Mouse (Mus musculus) embryo, embryonic 11 days (tissue): Measurements from ENCODE around the gene Ppm1d.
A peak's percentile ranks its signal among the peaks of the same experiment; 100 is the strongest.

Source experiments
- DNase-seq: peaks from one replicate; pipeline ENCODE4 v3.0.0-alpha.2; 2015

Ppm1d gene

GRCm38 (mm10) chr11:85329167-85329894 lies 18.3 kb downstream of the Ppm1d start:
- DNase-seq, result no peak

- DNase-seq, result peak; percentile 44
Measured at GRCm38 (mm10) chr11:85334778-85335177, 23.7 kb downstream of the Ppm1d start.

GRCm38 (mm10) chr11:85339173-85339831 lies 28.3 kb downstream of the Ppm1d start:
- DNase-seq, result no peak

- DNase-seq, result no peak
Measured at GRCm38 (mm10) chr11:85340070-85340616, 29.1 kb downstream of the Ppm1d start.

- DNase-seq, result peak; percentile 99
Measured at GRCm38 (mm10) chr11:85352539-85353380, 41.7 kb downstream of the Ppm1d start, which contains the start of gene Bcas3. TSS of gene Bcas3 (plus strand) at chr11:85353167.

- DNase-seq, result no peak
Measured at GRCm38 (mm10) chr11:85353819-85354218, 42.8 kb downstream of the Ppm1d start.

GRCm38 (mm10) chr11:85359641-85360040 lies 48.6 kb downstream of the Ppm1d start:
- no peak for DNase-seq

- no peak for DNase-seq
Measured at GRCm38 (mm10) chr11:85361621-85362020, 50.6 kb downstream of the Ppm1d start.

GRCm38 (mm10) chr11:85366168-85366567 lies 55.1 kb downstream of the Ppm1d start:
- no peak for DNase-seq

GRCm38 (mm10) chr11:85367823-85368222 lies 56.8 kb downstream of the Ppm1d start:
- DNase-seq, result no peak

- DNase-seq, result no peak
Measured at GRCm38 (mm10) chr11:85379091-85379490, 68.0 kb downstream of the Ppm1d start.

GRCm38 (mm10) chr11:85380046-85380445 lies 69.0 kb downstream of the Ppm1d start:
- no peak for DNase-seq

GRCm38 (mm10) chr11:85382055-85382454 lies 71.0 kb downstream of the Ppm1d start:
- peak; percentile 78 for DNase-seq

GRCm38 (mm10) chr11:85383975-85384821 lies 73.2 kb downstream of the Ppm1d start:
- DNase-seq, result no peak

- DNase-seq, result peak; percentile 60
Measured at GRCm38 (mm10) chr11:85392179-85392863, 81.3 kb downstream of the Ppm1d start.

- DNase-seq, result peak; percentile 17
Measured at GRCm38 (mm10) chr11:85392864-85393220, 81.8 kb downstream of the Ppm1d start.

GRCm38 (mm10) chr11:85393990-85394389 lies 82.9 kb downstream of the Ppm1d start:
- DNase-seq, result peak; percentile 38

- DNase-seq, result peak; percentile 18
Measured at GRCm38 (mm10) chr11:85395361-85395760, 84.3 kb downstream of the Ppm1d start.
